Mouse (Mus musculus): ENCODE results near the gene Itgb5. TPM values are rescaled to one million over a fixed set of nuclear protein-coding genes. Genes with fewer than 3 reads are reported as not detected.

Gene Itgb5
- total and polyA plus RNA-seq, 3 experiments: 0.27 to 0.58 TPM; not detected in 1

GRCm38 (mm10) chr16:33870224-33870785 is 40.8 kb downstream of the Itgb5 start:
- Histone ChIP-seq H3K9me3 (replicated peaks; ENCODE audit: insufficient read depth, low read length) (no peaks in the 10 kb centered on the region), H3K27ac (ENCODE audit: control insufficient read depth, low read depth, low read length) (no peak overlapping the region), H3K36me3 (ENCODE audit: control insufficient read depth in 1 of 2, insufficient read depth in 2 of 2, low read length in 2 of 2) (no peaks in the 10 kb centered on the region), H3K27me3 (ENCODE audit: control insufficient read depth in 1 of 2, insufficient read depth in 2 of 2, low read length in 2 of 2) (peaks cover 1 to 9% of the 10 kb centered on the region in 2 experiments), H3K4me3 (ENCODE audit: control insufficient read depth in 1 of 2, insufficient read depth in 1 of 2, low read depth in 2 of 2, low read length in 2 of 2) (no peak overlapping the region), H3K9ac (ENCODE audit: control insufficient read depth, low read depth, low read length, poor library complexity, severe bottlenecking) (no peak overlapping the region), H3K79me2 (ENCODE audit: control insufficient read depth, insufficient read depth, low read length, poor library complexity) (no peaks in the 10 kb centered on the region), H3K4me1 (ENCODE audit: control insufficient read depth in 1 of 2, insufficient read depth in 2 of 2, low read length in 2 of 2) (no peaks in the 10 kb centered on the region)
- DNase-seq (ENCODE audit: low read depth, low spot score): no peak
- TF ChIP-seq NRF1 (IDR thresholded peaks at IDR 0.05; ENCODE audit: insufficient read depth, low read depth, low read length, poor library complexity, severe bottlenecking) (no peak), ZKSCAN1 (IDR thresholded peaks at IDR 0.05; ENCODE audit: low read depth, low read length) (no peak), CHD1 (IDR thresholded peaks at IDR 0.05; ENCODE audit: low read depth, low read length) (no peak), HCFC1 (IDR thresholded peaks at IDR 0.05; ENCODE audit: low read depth, low read length) (no peak), E2F4 (IDR thresholded peaks at IDR 0.05; ENCODE audit: borderline replicate concordance, low read depth, low read length) (no peak), MEF2A (IDR thresholded peaks at IDR 0.05; ENCODE audit: extremely low read depth, insufficient replicate concordance, low read depth, low read length, poor library complexity, severe bottlenecking) (no peak), POLR2A (IDR thresholded peaks at IDR 0.05; ENCODE audit: control insufficient read depth in 1 of 2, insufficient read depth in 1 of 2, low read depth in 1 of 2, low read length in 2 of 2, poor library complexity in 1 of 2) (no peak), USF1 (IDR thresholded peaks at IDR 0.05; ENCODE audit: low read depth, low read length) (no peak), ETS1 (IDR thresholded peaks at IDR 0.05; ENCODE audit: low read depth, low read length) (no peak), ZC3H11A (IDR thresholded peaks at IDR 0.05; ENCODE audit: low read depth, low read length) (no peak), NELFE (IDR thresholded peaks at IDR 0.05; ENCODE audit: low read depth, low read length) (no peak), EP300 (IDR thresholded peaks at IDR 0.05; ENCODE audit: low read depth in 1 of 2, low read length in 2 of 2) (no peak)

GRCm38 (mm10) chr16:33870988-33871758 is 41.7 kb downstream of the Itgb5 start:
- no peaks in the 10 kb centered on the region for H3K4me1 ChIP-seq (ENCODE audit: control insufficient read depth in 1 of 2, insufficient read depth in 2 of 2, low read length in 2 of 2)
- H3K4me3 ChIP-seq (ENCODE audit: control insufficient read depth in 1 of 2, insufficient read depth in 1 of 2, low read depth in 2 of 2, low read length in 2 of 2): no peak overlapping the region
- no peaks in the 10 kb centered on the region for H3K36me3 ChIP-seq (ENCODE audit: control insufficient read depth in 1 of 2, insufficient read depth in 2 of 2, low read length in 2 of 2)
- H3K27me3 ChIP-seq (ENCODE audit: control insufficient read depth in 1 of 2, insufficient read depth in 2 of 2, low read length in 2 of 2): peaks cover 1 to 9% of the 10 kb centered on the region in 2 experiments
- no peak overlapping the region for H3K27ac ChIP-seq (ENCODE audit: control insufficient read depth, low read depth, low read length)
- H3K79me2 ChIP-seq (ENCODE audit: control insufficient read depth, insufficient read depth, low read length, poor library complexity): no peaks in the 10 kb centered on the region
- DNase-seq (ENCODE audit: low read depth, low spot score): no peak
- TF ChIP-seq POLR2A (IDR thresholded peaks at IDR 0.05; ENCODE audit: control insufficient read depth in 1 of 2, insufficient read depth in 1 of 2, low read depth in 1 of 2, low read length in 2 of 2, poor library complexity in 1 of 2): no peak
- no peak for TF ChIP-seq SMC3 (IDR thresholded peaks at IDR 0.05; ENCODE audit: low read depth, low read length)
- TF ChIP-seq MAZ (IDR thresholded peaks at IDR 0.05; ENCODE audit: low read depth, low read length): no peak
- no peak for TF ChIP-seq SIN3A (IDR thresholded peaks at IDR 0.05; ENCODE audit: low read length)
- no peak for TF ChIP-seq MYB (IDR thresholded peaks at IDR 0.05; ENCODE audit: low read depth, low read length)
- no peak for TF ChIP-seq TCF12 (IDR thresholded peaks at IDR 0.05; ENCODE audit: low read depth, low read length)
- no peak for TF ChIP-seq JUND (IDR thresholded peaks at IDR 0.05; ENCODE audit: low read depth, low read length)
- no peak overlapping the region for H3K9ac ChIP-seq (ENCODE audit: control insufficient read depth, low read depth, low read length, poor library complexity, severe bottlenecking)
- no peaks in the 10 kb centered on the region for H3K9me3 ChIP-seq (replicated peaks; ENCODE audit: insufficient read depth, low read length)
